Mouse (Mus musculus) right cerebral cortex, postnatal 10 days (tissue): ENCODE data around the gene Nab2.

Source experiments
- DNase-seq, 2 experiments: peaks; one replicate each; pipeline ENCODE4 v3.0.0; 2021; ENCODE audit warnings: low spot score in 2 of 2

Nab2 gene

DNA sequence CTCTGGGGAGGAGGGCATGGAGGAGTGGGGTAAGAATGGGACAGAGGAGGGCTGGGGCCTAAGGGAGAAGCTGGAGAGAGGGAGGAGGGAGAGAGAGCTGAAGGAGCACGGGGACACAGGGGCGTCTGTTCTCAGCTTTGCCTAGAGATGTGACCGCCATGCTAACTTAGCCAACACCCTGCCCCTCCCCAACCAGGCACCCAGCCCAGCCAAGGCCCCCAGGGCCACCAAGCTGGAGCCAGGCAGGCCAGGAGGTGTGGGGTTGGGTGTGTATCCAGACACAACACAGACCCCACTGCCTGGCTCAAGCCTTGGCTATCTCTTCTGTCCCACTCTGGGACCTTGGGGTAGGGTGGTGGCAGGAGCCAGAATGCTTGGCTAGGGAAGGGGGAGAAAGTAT, 52.8 kb downstream of the Nab2 start:
- DNase-seq: peak; percentile 82

DNA sequence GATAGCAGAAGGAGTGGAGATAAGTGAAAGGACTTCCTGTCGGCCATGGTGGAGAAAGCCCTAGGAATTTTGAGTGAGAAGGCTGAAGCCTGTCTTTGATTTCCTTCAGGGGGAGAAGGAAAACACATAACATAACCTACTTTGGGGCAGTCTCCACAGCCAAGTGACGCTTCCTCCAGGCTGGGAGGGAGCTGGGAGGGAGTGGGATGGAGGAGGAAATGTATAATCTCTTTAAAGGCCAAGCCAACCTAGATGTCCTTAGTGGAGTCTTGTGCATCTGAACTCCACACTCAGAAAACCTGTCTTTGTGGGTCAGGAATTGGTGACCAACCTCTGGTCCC, 53.4 kb downstream of the Nab2 start:
- no peak for DNase-seq

DNA sequence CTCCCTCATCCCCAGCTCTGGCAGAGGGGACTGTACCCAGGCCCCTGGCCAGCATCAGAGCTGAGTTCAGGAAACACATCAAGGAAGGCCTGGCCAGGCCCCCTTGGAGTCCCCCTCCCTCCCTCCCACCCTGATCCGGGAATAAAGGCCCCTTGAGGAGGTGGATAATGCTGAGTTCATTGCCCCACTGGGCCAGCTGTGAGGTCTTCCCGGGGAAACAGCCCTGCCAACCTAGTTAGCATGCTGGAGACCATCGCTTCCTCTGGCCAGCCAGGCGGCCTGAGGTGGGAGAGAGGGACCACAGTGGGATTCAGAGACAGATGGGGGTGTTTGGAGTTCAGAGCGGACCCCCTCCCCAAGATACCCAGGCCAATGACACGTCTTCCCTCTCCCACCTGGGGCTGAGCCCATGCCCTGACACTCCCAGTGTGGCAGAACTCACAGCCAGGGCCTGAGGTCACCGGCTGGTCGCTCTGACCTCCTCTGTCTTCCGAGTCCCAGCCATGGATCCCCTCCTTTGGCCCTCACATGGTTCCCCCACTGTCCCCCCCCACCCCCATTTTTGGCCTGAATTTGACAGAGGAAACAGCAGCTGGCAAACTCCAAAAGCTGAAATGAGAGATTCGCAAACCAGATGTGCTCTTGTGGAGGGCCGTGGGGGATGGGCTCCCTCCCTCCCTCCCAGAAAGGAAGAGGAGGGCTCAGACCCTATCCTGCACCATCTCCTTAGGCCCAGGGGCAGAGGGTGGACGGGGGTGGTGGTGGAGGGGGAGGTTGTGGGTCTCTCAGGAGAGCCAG, 53.9 kb downstream of the Nab2 start:
- peak; percentile 80 to 87 for DNase-seq

DNA sequence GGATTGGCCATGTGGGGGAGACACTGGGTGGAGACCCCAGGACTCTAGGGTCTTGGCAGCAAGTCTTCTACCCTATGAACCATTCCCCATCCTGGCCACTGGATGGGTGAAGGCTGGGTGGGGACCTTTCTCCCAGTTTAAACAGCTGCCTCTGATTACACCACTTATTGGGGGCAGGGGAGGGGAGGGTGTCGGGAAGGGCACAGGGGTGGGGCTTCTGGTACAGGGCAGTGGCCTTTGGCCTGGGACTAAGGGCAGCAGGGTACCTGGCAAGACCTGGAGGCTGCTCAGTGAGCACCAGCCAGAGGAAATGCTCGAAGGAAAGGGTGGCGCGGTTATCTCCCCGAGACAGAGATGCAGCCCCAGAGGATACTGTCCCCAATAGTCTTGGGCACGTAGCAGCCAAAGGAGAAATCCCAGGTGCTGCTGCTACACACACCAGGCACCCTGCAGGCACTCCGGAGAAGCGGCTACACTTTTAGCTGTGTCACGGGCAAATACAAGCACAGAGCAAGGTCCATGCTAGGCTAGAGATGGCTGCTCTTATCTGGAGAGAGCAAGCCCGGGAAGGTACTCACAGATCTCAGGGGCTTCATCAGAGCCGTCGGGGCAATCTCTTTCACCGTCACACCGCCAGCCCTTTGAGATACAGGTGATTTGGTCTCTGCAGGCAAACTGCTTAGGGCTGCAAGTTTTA, 56.1 kb downstream of the Nab2 start:
- no peak for DNase-seq
